Mouse (Mus musculus): ENCODE measurements around the gene Wfdc15a. TPM values are rescaled to one million over a fixed set of nuclear protein-coding genes. Genes with fewer than 3 reads are reported as not detected.

The Wfdc15a gene
- total and polyA plus RNA-seq, 3 experiments, result 0.82 TPM; not detected in 2

DNA sequence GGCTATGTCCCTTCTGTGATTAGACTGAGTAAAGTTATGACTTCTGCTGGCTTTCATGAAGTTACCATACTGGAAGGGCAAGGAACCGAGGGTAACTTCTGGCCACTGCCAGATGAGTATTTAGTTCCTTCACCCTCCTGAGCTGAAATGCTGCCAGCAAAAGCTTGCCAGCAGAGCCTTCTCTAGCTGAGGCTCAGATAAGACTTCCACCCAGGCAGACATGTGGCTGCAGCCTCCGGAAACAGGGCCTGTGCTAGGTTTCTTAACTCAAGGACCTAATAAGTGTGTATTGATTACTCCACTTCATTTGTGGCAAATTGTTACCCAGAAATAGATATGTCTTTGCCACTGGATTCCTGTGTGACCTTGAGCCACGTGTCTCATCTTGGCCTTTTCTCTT lies 26.5 kb downstream of the Wfdc15a start:
- no peaks in the 10 kb centered on the region for H3K36me3 ChIP-seq (replicated peaks)
- TF ChIP-seq GATA1 (IDR thresholded peaks at IDR 0.05; ENCODE audit: borderline replicate concordance, low read length), result no peak
- no peak for TF ChIP-seq GATA2 (IDR thresholded peaks at IDR 0.05; ENCODE audit: borderline replicate concordance, low read depth, low read length)
- no peak for TF ChIP-seq TAL1 (conservative IDR thresholded peaks at IDR 0.05; ENCODE audit: low read depth, low read length)
- no peak for TF ChIP-seq POLR2AphosphoS5 (IDR thresholded peaks at IDR 0.05; ENCODE audit: insufficient replicate concordance, low read depth, low read length)
- TF ChIP-seq CTCF (IDR thresholded peaks at IDR 0.05; ENCODE audit: low read depth, low read length), result no peak
- peaks cover 1% of the 10 kb centered on the region; the same call in 1 of the 2 replicates for H3K9me3 ChIP-seq (replicated peaks)
- DNase-seq (ENCODE audit: low spot score), result no peak
- no peaks in the 10 kb centered on the region for H3K4me1 ChIP-seq (ENCODE audit: insufficient read depth, low read depth, low read length)
- peaks cover under 1% of the 10 kb centered on the region for H3K27me3 ChIP-seq (ENCODE audit: insufficient read depth, low read length)
- no peak overlapping the region for H3K4me3 ChIP-seq (ENCODE audit: low read depth, low read length)
- ATAC-seq (ENCODE audit: extremely low read depth, insufficient number of reproducible peaks, low FRiP score, poor library complexity, severe bottlenecking), result no peak

DNA sequence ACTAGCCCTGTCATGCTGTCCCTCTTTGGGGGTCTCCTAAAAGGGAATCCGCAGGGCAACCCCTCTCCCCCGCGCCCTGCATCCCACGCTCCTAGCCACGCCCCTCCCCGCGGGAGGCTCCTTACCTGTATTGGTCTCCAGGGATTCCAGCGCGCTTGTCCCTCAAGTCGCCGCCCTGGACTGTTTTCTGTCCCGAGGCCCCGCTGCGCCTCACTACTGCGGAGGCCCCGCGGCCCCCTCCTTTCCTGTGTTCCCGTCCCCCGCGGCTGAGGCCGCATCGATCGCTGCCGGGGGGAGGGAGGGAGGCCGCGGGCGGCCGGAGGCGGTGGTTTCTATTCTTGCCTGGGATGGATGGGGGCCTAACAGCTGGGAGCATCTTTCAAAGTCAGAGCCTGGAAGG lies 29.0 kb downstream of the Wfdc15a start, which contains the start of gene Kcns1:
Kcns1 (minus strand) TSS at position 212 of the 400 bp plus-strand sequence.
- H3K9me3 ChIP-seq (replicated peaks), result peaks cover 7% of the 10 kb centered on the region
- no peak for DNase-seq (ENCODE audit: low spot score)
- no peaks in the 10 kb centered on the region for H3K4me1 ChIP-seq (ENCODE audit: insufficient read depth, low read depth, low read length)
- peaks cover 3% of the 10 kb centered on the region for H3K27me3 ChIP-seq (ENCODE audit: insufficient read depth, low read length)
- no peak for ATAC-seq (ENCODE audit: extremely low read depth, insufficient number of reproducible peaks, low FRiP score, poor library complexity, severe bottlenecking)
- no peak for TF ChIP-seq POLR2AphosphoS5 (IDR thresholded peaks at IDR 0.05; ENCODE audit: insufficient replicate concordance, low read depth, low read length)
- TF ChIP-seq TAL1 (conservative IDR thresholded peaks at IDR 0.05; ENCODE audit: low read depth, low read length), result no peak
- TF ChIP-seq GATA1 (IDR thresholded peaks at IDR 0.05; ENCODE audit: borderline replicate concordance, low read length), result no peak
- no peak for TF ChIP-seq GATA2 (IDR thresholded peaks at IDR 0.05; ENCODE audit: borderline replicate concordance, low read depth, low read length)
- H3K4me3 ChIP-seq (ENCODE audit: low read depth, low read length), result no peak within 1 kb of the TSS
- H3K36me3 ChIP-seq (replicated peaks), result no peaks in the 10 kb centered on the region

DNA sequence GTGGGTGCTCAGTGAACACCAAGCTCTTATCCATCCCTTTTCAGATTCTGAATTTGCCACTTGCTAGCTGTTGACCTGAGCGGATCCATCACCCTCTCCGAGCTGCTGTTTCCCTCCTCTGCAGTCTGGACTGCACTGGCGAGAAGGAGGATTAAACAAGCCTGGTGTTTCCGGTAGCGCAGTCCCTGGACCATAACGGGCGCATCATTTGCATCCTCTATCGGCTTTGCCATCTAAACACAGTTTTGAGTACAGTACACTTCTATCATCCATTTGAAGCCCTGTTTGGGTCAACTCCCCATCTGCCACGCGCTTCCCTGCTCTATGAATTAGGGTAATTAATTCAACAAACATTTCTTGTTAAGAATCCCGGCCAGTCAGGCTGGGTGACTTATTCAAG lies 29.6 kb downstream of the Wfdc15a start:
- Histone ChIP-seq H3K9me3 (replicated peaks) (peaks cover 7% of the 10 kb centered on the region), H3K4me1 (ENCODE audit: insufficient read depth, low read depth, low read length) (no peaks in the 10 kb centered on the region), H3K36me3 (replicated peaks) (no peaks in the 10 kb centered on the region), H3K27me3 (ENCODE audit: insufficient read depth, low read length) (peaks cover 3% of the 10 kb centered on the region), H3K4me3 (ENCODE audit: low read depth, low read length) (no peak overlapping the region)
- TF ChIP-seq GATA2 (IDR thresholded peaks at IDR 0.05; ENCODE audit: borderline replicate concordance, low read depth, low read length) (no peak), CTCF (IDR thresholded peaks at IDR 0.05; ENCODE audit: low read depth, low read length) (no peak), GATA1 (IDR thresholded peaks at IDR 0.05; ENCODE audit: borderline replicate concordance, low read length) (no peak), TAL1 (conservative IDR thresholded peaks at IDR 0.05; ENCODE audit: low read depth, low read length) (no peak), POLR2AphosphoS5 (IDR thresholded peaks at IDR 0.05; ENCODE audit: insufficient replicate concordance, low read depth, low read length) (no peak)
- DNase-seq (ENCODE audit: low spot score) (no peak), ATAC-seq (ENCODE audit: extremely low read depth, insufficient number of reproducible peaks, low FRiP score, poor library complexity, severe bottlenecking) (no peak)

GRCm38 (mm10) chr2:164168571-164168946 lies 31.4 kb downstream of the Wfdc15a start:
- no peaks in the 10 kb centered on the region for H3K36me3 ChIP-seq (replicated peaks)
- no peaks in the 10 kb centered on the region for H3K4me1 ChIP-seq (ENCODE audit: insufficient read depth, low read depth, low read length)
- no peak overlapping the region for H3K4me3 ChIP-seq (ENCODE audit: low read depth, low read length)
- DNase-seq (ENCODE audit: low spot score) (no peak), ATAC-seq (ENCODE audit: extremely low read depth, insufficient number of reproducible peaks, low FRiP score, poor library complexity, severe bottlenecking) (no peak)
- TF ChIP-seq GATA2 (IDR thresholded peaks at IDR 0.05; ENCODE audit: borderline replicate concordance, low read depth, low read length) (no peak), POLR2AphosphoS5 (IDR thresholded peaks at IDR 0.05; ENCODE audit: insufficient replicate concordance, low read depth, low read length) (no peak), CTCF (IDR thresholded peaks at IDR 0.05; ENCODE audit: low read depth, low read length) (no peak), TAL1 (conservative IDR thresholded peaks at IDR 0.05; ENCODE audit: low read depth, low read length) (no peak), GATA1 (IDR thresholded peaks at IDR 0.05; ENCODE audit: borderline replicate concordance, low read length) (no peak)
- peaks cover 7% of the 10 kb centered on the region for H3K9me3 ChIP-seq (replicated peaks)
- peaks cover 3% of the 10 kb centered on the region; the same call in 1 of the 2 replicates for H3K27me3 ChIP-seq (ENCODE audit: insufficient read depth, low read length)

DNA sequence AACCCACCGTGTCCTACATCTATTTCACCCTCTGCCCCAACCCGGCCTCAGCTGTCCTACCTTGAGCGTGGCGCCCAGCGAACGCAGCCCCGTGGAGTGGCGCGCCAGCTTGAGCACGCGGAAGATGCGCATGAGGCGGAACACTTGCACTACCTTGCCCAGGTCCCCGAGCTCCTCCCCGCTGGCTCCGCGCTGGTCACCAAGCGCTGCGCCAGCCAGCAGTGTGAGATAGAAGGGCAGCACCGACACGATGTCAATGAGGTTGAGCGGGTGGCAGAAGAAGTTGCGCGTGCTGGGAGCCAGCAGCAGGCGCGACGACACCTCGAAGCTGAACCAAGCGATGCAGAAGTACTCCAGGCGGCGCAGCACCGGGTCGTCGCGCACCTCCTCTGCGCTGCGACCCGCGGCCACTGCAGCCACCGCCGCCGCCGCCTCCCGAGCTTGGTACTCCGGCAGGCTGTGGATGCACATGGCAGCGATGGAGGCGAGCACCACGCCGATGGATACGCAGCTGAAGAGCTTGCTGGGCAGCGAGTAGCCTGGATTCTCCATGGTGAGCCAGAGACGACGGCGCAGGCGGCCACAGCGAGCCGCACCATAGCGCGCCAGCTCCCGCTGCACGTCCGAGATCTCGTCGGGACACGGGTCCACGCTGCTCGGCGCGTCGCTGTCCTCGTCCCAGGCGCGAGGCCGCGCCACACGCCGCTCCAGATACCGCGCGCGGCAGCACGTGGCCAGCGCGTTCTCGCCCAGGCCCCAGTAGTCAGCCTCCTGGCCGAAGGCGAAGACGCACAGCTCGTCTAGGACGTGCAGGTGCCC lies 32.0 kb downstream of the Wfdc15a start:
- H3K9me3 ChIP-seq (replicated peaks), result peaks cover 7% of the 10 kb centered on the region
- DNase-seq (ENCODE audit: low spot score) (no peak), ATAC-seq (ENCODE audit: extremely low read depth, insufficient number of reproducible peaks, low FRiP score, poor library complexity, severe bottlenecking) (no peak)
- no peak overlapping the region; the same call in 1 of the 2 replicates for H3K4me3 ChIP-seq (ENCODE audit: low read depth, low read length)
- H3K27me3 ChIP-seq (ENCODE audit: insufficient read depth, low read length), result peaks cover 3% of the 10 kb centered on the region; the same call in 1 of the 2 replicates
- no peak for TF ChIP-seq TAL1 (conservative IDR thresholded peaks at IDR 0.05; ENCODE audit: low read depth, low read length)
- no peak for TF ChIP-seq POLR2AphosphoS5 (IDR thresholded peaks at IDR 0.05; ENCODE audit: insufficient replicate concordance, low read depth, low read length)
- TF ChIP-seq GATA2 (IDR thresholded peaks at IDR 0.05; ENCODE audit: borderline replicate concordance, low read depth, low read length), result no peak
- no peak for TF ChIP-seq GATA1 (IDR thresholded peaks at IDR 0.05; ENCODE audit: borderline replicate concordance, low read length)
- TF ChIP-seq CTCF (IDR thresholded peaks at IDR 0.05; ENCODE audit: low read depth, low read length), result no peak
- H3K4me1 ChIP-seq (ENCODE audit: insufficient read depth, low read depth, low read length), result no peaks in the 10 kb centered on the region
- no peaks in the 10 kb centered on the region for H3K36me3 ChIP-seq (replicated peaks)

DNA sequence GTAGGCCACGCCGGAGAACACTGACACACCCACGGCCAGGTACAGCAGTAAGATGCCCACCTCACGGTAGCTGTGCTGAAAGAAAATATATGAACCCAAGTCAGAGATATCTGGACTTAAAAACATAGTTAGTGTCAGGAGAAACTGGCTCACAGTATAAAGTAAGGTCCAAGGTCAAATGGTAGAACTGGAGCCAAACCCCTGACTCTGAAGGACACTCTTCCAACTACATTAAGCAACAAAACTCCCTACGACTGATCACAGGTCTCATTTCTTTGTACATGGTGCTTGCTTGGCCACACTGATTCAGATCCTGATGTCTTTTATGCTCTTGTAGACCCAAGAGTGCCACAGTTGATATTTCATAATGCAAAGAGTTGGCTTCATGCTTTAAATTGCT lies 35.0 kb downstream of the Wfdc15a start:
- ATAC-seq (ENCODE audit: extremely low read depth, insufficient number of reproducible peaks, low FRiP score, poor library complexity, severe bottlenecking), result no peak
- H3K9me3 ChIP-seq (replicated peaks), result peaks cover 7% of the 10 kb centered on the region
- H3K27me3 ChIP-seq (ENCODE audit: insufficient read depth, low read length), result peaks cover 3% of the 10 kb centered on the region; the same call in 1 of the 2 replicates
- H3K4me3 ChIP-seq (ENCODE audit: low read depth, low read length), result no peak overlapping the region
- no peaks in the 10 kb centered on the region for H3K4me1 ChIP-seq (ENCODE audit: insufficient read depth, low read depth, low read length)
- no peaks in the 10 kb centered on the region for H3K36me3 ChIP-seq (replicated peaks)
- TF ChIP-seq CTCF (IDR thresholded peaks at IDR 0.05; ENCODE audit: low read depth, low read length) (no peak), GATA2 (IDR thresholded peaks at IDR 0.05; ENCODE audit: borderline replicate concordance, low read depth, low read length) (no peak), POLR2AphosphoS5 (IDR thresholded peaks at IDR 0.05; ENCODE audit: insufficient replicate concordance, low read depth, low read length) (no peak), GATA1 (IDR thresholded peaks at IDR 0.05; ENCODE audit: borderline replicate concordance, low read length) (no peak), TAL1 (conservative IDR thresholded peaks at IDR 0.05; ENCODE audit: low read depth, low read length) (no peak)
- no peak for DNase-seq (ENCODE audit: low spot score)

Measured in G1E (cell line).